Mouse (Mus musculus): Measurements from ENCODE around the gene Tgoln1. TPM values are rescaled to one million over a fixed set of nuclear protein-coding genes. Genes with fewer than 3 reads are reported as not detected.
A peak's percentile ranks its signal among the peaks of the same experiment; 100 is the strongest.

Tgoln1 gene
- polyA plus RNA-seq, 1 experiment: 50.0 TPM

- Histone ChIP-seq H3K4me1 (ENCODE audit: control insufficient read depth, insufficient read depth, low read length) (peaks cover 20% of the 10 kb centered on the region), H3K27ac (ENCODE audit: insufficient read depth, low read length) (no peak overlapping the region), H3K4me3 (ENCODE audit: insufficient read depth, low read length) (no peak overlapping the region)
- TF ChIP-seq POLR2A (IDR thresholded peaks at IDR 0.05; ENCODE audit: low read depth, low read length): no peak
- TF ChIP-seq CTCF (IDR thresholded peaks at IDR 0.05; ENCODE audit: borderline replicate concordance, insufficient read depth, low read length): no peak
Measured at GRCm38 (mm10) chr6:72653419-72653818, 36.6 kb upstream of the Tgoln1 start.

- TF ChIP-seq CTCF (IDR thresholded peaks at IDR 0.05; ENCODE audit: borderline replicate concordance, insufficient read depth, low read length): no peak
- TF ChIP-seq POLR2A (IDR thresholded peaks at IDR 0.05; ENCODE audit: low read depth, low read length): no peak
- H3K4me1 ChIP-seq (ENCODE audit: control insufficient read depth, insufficient read depth, low read length): peaks cover 14% of the 10 kb centered on the region
- H3K4me3 ChIP-seq (ENCODE audit: insufficient read depth, low read length): no peak overlapping the region
- H3K27ac ChIP-seq (ENCODE audit: insufficient read depth, low read length): no peak overlapping the region
Measured at GRCm38 (mm10) chr6:72650338-72650851, 33.6 kb upstream of the Tgoln1 start.

GRCm38 (mm10) chr6:72648002-72648595 lies 31.3 kb upstream of the Tgoln1 start:
- Histone ChIP-seq H3K4me1 (ENCODE audit: control insufficient read depth, insufficient read depth, low read length) (peaks cover 13% of the 10 kb centered on the region; the same call in 1 of the 2 replicates), H3K27ac (ENCODE audit: insufficient read depth, low read length) (no peak overlapping the region), H3K4me3 (ENCODE audit: insufficient read depth, low read length) (no peak overlapping the region)
- TF ChIP-seq POLR2A (IDR thresholded peaks at IDR 0.05; ENCODE audit: low read depth, low read length) (no peak), CTCF (IDR thresholded peaks at IDR 0.05; ENCODE audit: borderline replicate concordance, insufficient read depth, low read length) (no peak)

GRCm38 (mm10) chr6:72647383-72647820 lies 30.6 kb upstream of the Tgoln1 start:
- no peak for TF ChIP-seq POLR2A (IDR thresholded peaks at IDR 0.05; ENCODE audit: low read depth, low read length)
- peak; percentile 60 for TF ChIP-seq CTCF (IDR thresholded peaks at IDR 0.05; ENCODE audit: borderline replicate concordance, insufficient read depth, low read length)
- H3K27ac ChIP-seq (ENCODE audit: insufficient read depth, low read length): no peak overlapping the region
- peaks cover 13% of the 10 kb centered on the region; the same call in 1 of the 2 replicates for H3K4me1 ChIP-seq (ENCODE audit: control insufficient read depth, insufficient read depth, low read length)
- no peak overlapping the region for H3K4me3 ChIP-seq (ENCODE audit: insufficient read depth, low read length)

- peak overlapping the region; percentile 74 for H3K27ac ChIP-seq (ENCODE audit: insufficient read depth, low read length)
- no peak overlapping the region for H3K4me3 ChIP-seq (ENCODE audit: insufficient read depth, low read length)
- TF ChIP-seq POLR2A (IDR thresholded peaks at IDR 0.05; ENCODE audit: low read depth, low read length) (no peak), CTCF (IDR thresholded peaks at IDR 0.05; ENCODE audit: borderline replicate concordance, insufficient read depth, low read length) (no peak)
- peaks cover 10% of the 10 kb centered on the region for H3K4me1 ChIP-seq (ENCODE audit: control insufficient read depth, insufficient read depth, low read length)
Measured at GRCm38 (mm10) chr6:72645364-72645763, 28.6 kb upstream of the Tgoln1 start.

- no peak for TF ChIP-seq CTCF (IDR thresholded peaks at IDR 0.05; ENCODE audit: borderline replicate concordance, insufficient read depth, low read length)
- TF ChIP-seq POLR2A (IDR thresholded peaks at IDR 0.05; ENCODE audit: low read depth, low read length): no peak
- H3K4me3 ChIP-seq (ENCODE audit: insufficient read depth, low read length): no peak overlapping the region
- H3K27ac ChIP-seq (ENCODE audit: insufficient read depth, low read length): peak overlapping the region; percentile 13; the same call in 1 of the 2 replicates
- peaks cover 7% of the 10 kb centered on the region for H3K4me1 ChIP-seq (ENCODE audit: control insufficient read depth, insufficient read depth, low read length)
Measured at GRCm38 (mm10) chr6:72644576-72644975, 27.8 kb upstream of the Tgoln1 start.

- peaks cover 7% of the 10 kb centered on the region for H3K4me1 ChIP-seq (ENCODE audit: control insufficient read depth, insufficient read depth, low read length)
- no peak overlapping the region for H3K27ac ChIP-seq (ENCODE audit: insufficient read depth, low read length)
- no peak overlapping the region for H3K4me3 ChIP-seq (ENCODE audit: insufficient read depth, low read length)
- no peak for TF ChIP-seq POLR2A (IDR thresholded peaks at IDR 0.05; ENCODE audit: low read depth, low read length)
- no peak for TF ChIP-seq CTCF (IDR thresholded peaks at IDR 0.05; ENCODE audit: borderline replicate concordance, insufficient read depth, low read length)
Measured at GRCm38 (mm10) chr6:72641218-72641954, 24.6 kb upstream of the Tgoln1 start.

GRCm38 (mm10) chr6:72636940-72637339 lies 20.1 kb upstream of the Tgoln1 start:
- TF ChIP-seq CTCF (IDR thresholded peaks at IDR 0.05; ENCODE audit: borderline replicate concordance, insufficient read depth, low read length) (no peak), POLR2A (IDR thresholded peaks at IDR 0.05; ENCODE audit: low read depth, low read length) (no peak)
- Histone ChIP-seq H3K4me1 (ENCODE audit: control insufficient read depth, insufficient read depth, low read length) (peaks cover under 1% of the 10 kb centered on the region; the same call in 1 of the 2 replicates), H3K27ac (ENCODE audit: insufficient read depth, low read length) (no peak overlapping the region), H3K4me3 (ENCODE audit: insufficient read depth, low read length) (no peak overlapping the region)

- Histone ChIP-seq H3K27ac (ENCODE audit: insufficient read depth, low read length) (no peak overlapping the region), H3K4me1 (ENCODE audit: control insufficient read depth, insufficient read depth, low read length) (no peaks in the 10 kb centered on the region), H3K4me3 (ENCODE audit: insufficient read depth, low read length) (no peak overlapping the region)
- TF ChIP-seq CTCF (IDR thresholded peaks at IDR 0.05; ENCODE audit: borderline replicate concordance, insufficient read depth, low read length): 0 out of 2 replicates have a peak, but pooled peaks have one; percentile 7
- TF ChIP-seq POLR2A (IDR thresholded peaks at IDR 0.05; ENCODE audit: low read depth, low read length): no peak
Measured at GRCm38 (mm10) chr6:72635760-72636431, 19.1 kb upstream of the Tgoln1 start.
